Mouse (Mus musculus): Measurements from ENCODE around the gene Med7. TPM values are rescaled to one million over a fixed set of nuclear protein-coding genes. Genes with fewer than 3 reads are reported as not detected.
A peak's percentile ranks its signal among the peaks of the same experiment; 100 is the strongest.
"Not testable (repeated sequence)": the region's sequence is repeated elsewhere in the genome, so short reads cannot be mapped to it uniquely, and the experiment has no call there.

The Med7 gene
- total RNA-seq, 1 experiment from 2014 or later: 38.7 TPM

GRCm38 (mm10) chr11:46421086-46421888 is 15.4 kb upstream of the Med7 start:
- no peak for ATAC-seq (replicated peaks; ENCODE audit: low read depth, poor library complexity, severe bottlenecking)

- ATAC-seq (replicated peaks; ENCODE audit: low read depth, poor library complexity, severe bottlenecking): not testable (repeated sequence)
Observed at GRCm38 (mm10) chr11:46428131-46428530, 8.6 kb upstream of the Med7 start.

GRCm38 (mm10) chr11:46430123-46430522 is 6.6 kb upstream of the Med7 start:
- no peak for ATAC-seq (replicated peaks; ENCODE audit: low read depth, poor library complexity, severe bottlenecking)

- ATAC-seq (replicated peaks; ENCODE audit: low read depth, poor library complexity, severe bottlenecking): peak; percentile 97
Observed at GRCm38 (mm10) chr11:46431129-46431528, 5.6 kb upstream of the Med7 start.

- ATAC-seq (replicated peaks; ENCODE audit: low read depth, poor library complexity, severe bottlenecking): no peak
Observed at GRCm38 (mm10) chr11:46435363-46435762, 1.4 kb upstream of the Med7 start.

- peak; percentile 39 for ATAC-seq (replicated peaks; ENCODE audit: low read depth, poor library complexity, severe bottlenecking)
Observed at GRCm38 (mm10) chr11:46437459-46438000, 805 bp downstream of the Med7 start.

- ATAC-seq (replicated peaks; ENCODE audit: low read depth, poor library complexity, severe bottlenecking): no peak
Observed at GRCm38 (mm10) chr11:46439005-46439543, 2.3 kb downstream of the Med7 start.

- ATAC-seq (replicated peaks; ENCODE audit: low read depth, poor library complexity, severe bottlenecking): peak; percentile 48
Observed at GRCm38 (mm10) chr11:46441774-46442173, 5.0 kb downstream of the Med7 start.

- peak; percentile 37; the same call in 1 of the 2 replicates for ATAC-seq (replicated peaks; ENCODE audit: low read depth, poor library complexity, severe bottlenecking)
Observed at GRCm38 (mm10) chr11:46443152-46443551, 6.4 kb downstream of the Med7 start.

- no peak for ATAC-seq (replicated peaks; ENCODE audit: low read depth, poor library complexity, severe bottlenecking)
Observed at GRCm38 (mm10) chr11:46443979-46444378, 7.3 kb downstream of the Med7 start.

- no peak for ATAC-seq (replicated peaks; ENCODE audit: low read depth, poor library complexity, severe bottlenecking)
Observed at GRCm38 (mm10) chr11:46446150-46446549, 9.4 kb downstream of the Med7 start.

GRCm38 (mm10) chr11:46447644-46448484 is 11.1 kb downstream of the Med7 start:
- peak; percentile 52 for ATAC-seq (replicated peaks; ENCODE audit: low read depth, poor library complexity, severe bottlenecking)

- ATAC-seq (replicated peaks; ENCODE audit: low read depth, poor library complexity, severe bottlenecking): peak; percentile 29; the same call in 1 of the 2 replicates
Observed at GRCm38 (mm10) chr11:46449461-46450080, 12.8 kb downstream of the Med7 start.

- ATAC-seq (replicated peaks; ENCODE audit: low read depth, poor library complexity, severe bottlenecking): peak; percentile 96
Observed at GRCm38 (mm10) chr11:46454453-46455045, 17.8 kb downstream of the Med7 start, which contains the start of gene Havcr2. Havcr2 (plus strand) TSS chr11:46454935.

GRCm38 (mm10) chr11:46459960-46460359 is 23.2 kb downstream of the Med7 start:
- ATAC-seq (replicated peaks; ENCODE audit: low read depth, poor library complexity, severe bottlenecking): 0 out of 2 replicates have a peak, but pooled peaks have one; percentile 31

- peak; percentile 76 for ATAC-seq (replicated peaks; ENCODE audit: low read depth, poor library complexity, severe bottlenecking)
Observed at GRCm38 (mm10) chr11:46461362-46461761, 24.6 kb downstream of the Med7 start.

GRCm38 (mm10) chr11:46461931-46462330 is 25.2 kb downstream of the Med7 start:
- peak; percentile 19; the same call in 1 of the 2 replicates for ATAC-seq (replicated peaks; ENCODE audit: low read depth, poor library complexity, severe bottlenecking)

- peak; percentile 88 for ATAC-seq (replicated peaks; ENCODE audit: low read depth, poor library complexity, severe bottlenecking)
Observed at GRCm38 (mm10) chr11:46466878-46467277, 30.2 kb downstream of the Med7 start.

- no peak for ATAC-seq (replicated peaks; ENCODE audit: low read depth, poor library complexity, severe bottlenecking)
Observed at GRCm38 (mm10) chr11:46474220-46474619, 37.5 kb downstream of the Med7 start.
